Mouse (Mus musculus) myocyte (in vitro differentiated cells): ENCODE measurements around the gene Txndc9.

Experiments
- E2F4 ChIP-seq: IDR thresholded peaks from one replicate; pipeline ENCODE4 v1.6.1; 2011; ENCODE audit warnings: mild to moderate bottlenecking, control low read depth, moderate library complexity; ENCODE audit not compliant: insufficient read depth
- MAX ChIP-seq: IDR thresholded peaks from one replicate; pipeline ENCODE4 v1.6.1; 2011; ENCODE audit warnings: low read depth, mild to moderate bottlenecking, control low read depth
- POLR2A ChIP-seq: IDR thresholded peaks from one replicate; pipeline ENCODE4 v1.6.1; 2011; ENCODE audit warnings: low read depth, mild to moderate bottlenecking, control low read depth, moderate library complexity; ENCODE audit not compliant: insufficient read length

DNA sequence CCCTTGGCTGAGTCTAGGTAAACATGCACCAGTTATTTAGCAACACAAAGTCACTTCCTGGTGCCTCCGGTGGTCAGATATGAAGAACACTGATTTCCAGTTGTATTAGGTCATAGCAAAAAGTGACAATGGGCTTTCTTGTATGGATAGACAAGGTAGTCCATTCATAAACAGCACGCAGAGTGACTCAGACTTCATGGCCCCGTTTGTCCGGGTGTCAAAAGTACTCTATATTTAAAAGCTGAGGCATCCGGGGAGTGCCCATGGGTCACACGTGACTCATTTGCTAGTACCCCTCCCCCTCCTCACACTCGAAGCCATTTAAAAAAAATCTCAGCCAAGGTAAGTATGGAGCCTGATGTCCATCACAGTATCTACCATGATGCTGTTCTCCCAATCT lies 42.9 kb downstream of the Txndc9 start:
- TF ChIP-seq POLR2A, result no peak
- TF ChIP-seq MAX, result no peak
- TF ChIP-seq E2F4, result no peak
